Mouse (Mus musculus): ENCODE measurements around the gene Agmo. TPM values are rescaled to one million over a fixed set of nuclear protein-coding genes. Genes with fewer than 3 reads are reported as not detected.

Gene Agmo
- polyA plus RNA-seq, 1 experiment from 2014 or later, result 0.89 TPM

GRCm38 (mm10) chr12:37540994-37541393, 299.6 kb downstream of the Agmo start:
- no peak overlapping the region for H3K27ac ChIP-seq
- H3K27me3 ChIP-seq, result no peaks in the 10 kb centered on the region
- H3K9me3 ChIP-seq, result no peaks in the 10 kb centered on the region
- H3K4me2 ChIP-seq, result no peak overlapping the region
- H3K4me3 ChIP-seq, result no peak overlapping the region
- H3K36me3 ChIP-seq, result no peaks in the 10 kb centered on the region
- H3K4me1 ChIP-seq, result no peaks in the 10 kb centered on the region
- 41% methylated on average over 1 of the region's 1 CpGs for WGBS
- H3K9ac ChIP-seq, result no peak overlapping the region
- ATAC-seq (ENCODE audit: borderline replicate concordance, extremely low read depth, low FRiP score, low TSS enrichment), result no peak

GRCm38 (mm10) chr12:37558284-37558683, 316.8 kb downstream of the Agmo start:
- 47% methylated on average over 1 of the region's 1 CpGs for WGBS
- no peak overlapping the region for H3K4me2 ChIP-seq
- no peak overlapping the region for H3K9ac ChIP-seq
- no peak overlapping the region for H3K27ac ChIP-seq
- H3K36me3 ChIP-seq, result no peaks in the 10 kb centered on the region
- H3K4me3 ChIP-seq, result no peak overlapping the region
- no peak for ATAC-seq (ENCODE audit: borderline replicate concordance, extremely low read depth, low FRiP score, low TSS enrichment)
- H3K4me1 ChIP-seq, result no peaks in the 10 kb centered on the region
- H3K9me3 ChIP-seq, result no peaks in the 10 kb centered on the region
- H3K27me3 ChIP-seq, result no peaks in the 10 kb centered on the region

GRCm38 (mm10) chr12:37565882-37566596, 324.6 kb downstream of the Agmo start:
- Histone ChIP-seq H3K4me3 (no peak overlapping the region), H3K27me3 (no peaks in the 10 kb centered on the region), H3K9ac (no peak overlapping the region), H3K4me1 (no peaks in the 10 kb centered on the region), H3K9me3 (no peaks in the 10 kb centered on the region), H3K27ac (no peak overlapping the region), H3K36me3 (no peaks in the 10 kb centered on the region), H3K4me2 (no peak overlapping the region)
- 75% methylated on average over 5 of the region's 5 CpGs for WGBS
- ATAC-seq (ENCODE audit: borderline replicate concordance, extremely low read depth, low FRiP score, low TSS enrichment), result no peak

GRCm38 (mm10) chr12:37571922-37572321, 330.5 kb downstream of the Agmo start:
- Histone ChIP-seq H3K27ac (no peak overlapping the region), H3K9me3 (no peaks in the 10 kb centered on the region), H3K27me3 (no peaks in the 10 kb centered on the region), H3K9ac (no peak overlapping the region), H3K4me1 (no peaks in the 10 kb centered on the region), H3K4me2 (no peak overlapping the region), H3K4me3 (no peak overlapping the region), H3K36me3 (no peaks in the 10 kb centered on the region)
- 45% methylated on average over 3 of the region's 3 CpGs for WGBS
- ATAC-seq (ENCODE audit: borderline replicate concordance, extremely low read depth, low FRiP score, low TSS enrichment), result no peak

GRCm38 (mm10) chr12:37582777-37583176, 341.3 kb downstream of the Agmo start:
- Histone ChIP-seq H3K27me3 (no peaks in the 10 kb centered on the region), H3K4me1 (no peaks in the 10 kb centered on the region), H3K4me3 (no peak overlapping the region), H3K36me3 (no peaks in the 10 kb centered on the region), H3K27ac (no peak overlapping the region), H3K4me2 (no peak overlapping the region), H3K9me3 (no peaks in the 10 kb centered on the region), H3K9ac (no peak overlapping the region)
- WGBS, result 67% methylated on average over 8 of the region's 8 CpGs
- no peak for ATAC-seq (ENCODE audit: borderline replicate concordance, extremely low read depth, low FRiP score, low TSS enrichment)

GRCm38 (mm10) chr12:37592853-37593252, 351.4 kb downstream of the Agmo start:
- Histone ChIP-seq H3K36me3 (no peaks in the 10 kb centered on the region), H3K9ac (no peak overlapping the region), H3K4me3 (no peak overlapping the region), H3K9me3 (no peaks in the 10 kb centered on the region), H3K4me1 (no peaks in the 10 kb centered on the region), H3K27ac (no peak overlapping the region), H3K4me2 (no peak overlapping the region), H3K27me3 (no peaks in the 10 kb centered on the region)
- 49% methylated on average over 3 of the region's 3 CpGs for WGBS
- no peak for ATAC-seq (ENCODE audit: borderline replicate concordance, extremely low read depth, low FRiP score, low TSS enrichment)

GRCm38 (mm10) chr12:37612837-37613236, 371.4 kb downstream of the Agmo start:
- ATAC-seq (ENCODE audit: borderline replicate concordance, extremely low read depth, low FRiP score, low TSS enrichment), result no peak
- WGBS, result 88% methylated on average over 4 of the region's 4 CpGs
- H3K4me3 ChIP-seq, result no peak overlapping the region

GRCm38 (mm10) chr12:37614769-37615168, 373.3 kb downstream of the Agmo start:
- Histone ChIP-seq H3K4me1 (no peaks in the 10 kb centered on the region), H3K4me2 (no peak overlapping the region), H3K36me3 (no peaks in the 10 kb centered on the region), H3K4me3 (no peak overlapping the region), H3K9me3 (no peaks in the 10 kb centered on the region), H3K27me3 (no peaks in the 10 kb centered on the region), H3K27ac (no peak overlapping the region), H3K9ac (no peak overlapping the region)
- ATAC-seq (ENCODE audit: borderline replicate concordance, extremely low read depth, low FRiP score, low TSS enrichment), result no peak
- WGBS, result 84% methylated on average over 2 of the region's 2 CpGs

More at GRCm38 (mm10) chr12:37612837-37613236, 371.4 kb downstream of the Agmo start:
- Histone ChIP-seq H3K27ac (no peak overlapping the region), H3K27me3 (no peaks in the 10 kb centered on the region), H3K9me3 (no peaks in the 10 kb centered on the region), H3K4me1 (no peaks in the 10 kb centered on the region), H3K36me3 (no peaks in the 10 kb centered on the region), H3K9ac (no peak overlapping the region), H3K4me2 (no peak overlapping the region)

- no peak for ATAC-seq (ENCODE audit: borderline replicate concordance, extremely low read depth, low FRiP score, low TSS enrichment)
- Histone ChIP-seq H3K9me3 (no peaks in the 10 kb centered on the region), H3K27me3 (no peaks in the 10 kb centered on the region), H3K4me1 (no peaks in the 10 kb centered on the region), H3K9ac (no peak overlapping the region), H3K4me3 (no peak overlapping the region), H3K4me2 (no peak overlapping the region), H3K27ac (no peak overlapping the region), H3K36me3 (no peaks in the 10 kb centered on the region)
Measured at GRCm38 (mm10) chr12:37624078-37624477, 382.6 kb downstream of the Agmo start.

Other genes with a start within 250 kb of the Agmo start
- gene Meox2, start 133.1 kb upstream of the Agmo start, polyA plus RNA-seq (2015; fragmentation: Nextera tagmentation; extraction: Ambion mirVana), result 30.0 and 34.2 TPM in 2 replicates